Mouse (Mus musculus) thymus, adult 18-20 months (tissue): ENCODE measurements around the gene Mroh2a.

ENCODE experiments used
- DNase-seq, 2 experiments: peaks; one replicate each; pipeline ENCODE4 v3.0.0; 2022; ENCODE audit warnings: mixed read lengths in 2 of 2

Mroh2a gene

DNA sequence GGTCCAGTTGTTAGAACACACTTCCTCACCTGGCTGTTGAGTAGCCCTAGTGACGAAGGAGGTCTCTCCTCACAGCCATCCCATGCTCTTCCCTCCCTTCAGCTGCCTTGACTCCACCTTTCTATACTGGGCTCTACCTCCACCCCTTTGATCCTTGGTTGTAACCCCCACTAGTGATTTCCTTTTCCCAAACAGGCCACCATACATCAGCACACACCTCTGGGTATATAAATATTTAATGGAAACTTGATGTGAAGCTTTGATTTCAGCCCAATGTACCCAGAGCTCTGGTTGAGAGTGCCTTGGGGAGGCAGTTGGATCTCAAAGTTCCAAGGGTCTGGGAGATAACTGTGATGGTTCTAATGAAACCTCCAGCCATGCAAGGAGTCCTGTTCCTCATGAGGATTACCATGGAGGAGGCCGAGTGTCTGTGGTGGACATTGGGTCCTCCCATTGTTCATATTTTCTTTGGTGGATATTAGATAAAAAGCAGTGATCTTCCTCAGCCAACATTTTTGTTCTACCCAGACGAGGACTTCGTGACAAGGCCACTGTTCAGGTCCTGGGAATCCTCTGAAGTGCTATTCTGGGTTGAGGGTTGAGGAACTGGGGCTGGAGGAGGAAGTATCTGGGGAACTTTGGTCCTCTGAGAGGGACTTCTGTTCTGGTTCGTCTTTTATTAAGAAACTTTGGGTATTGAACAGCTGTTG is at the start of gene Mroh2a:
Gene Mroh2a, plus strand, starts transcription at position 317 of the 710 bp plus-strand sequence.
- no peak for DNase-seq

DNA sequence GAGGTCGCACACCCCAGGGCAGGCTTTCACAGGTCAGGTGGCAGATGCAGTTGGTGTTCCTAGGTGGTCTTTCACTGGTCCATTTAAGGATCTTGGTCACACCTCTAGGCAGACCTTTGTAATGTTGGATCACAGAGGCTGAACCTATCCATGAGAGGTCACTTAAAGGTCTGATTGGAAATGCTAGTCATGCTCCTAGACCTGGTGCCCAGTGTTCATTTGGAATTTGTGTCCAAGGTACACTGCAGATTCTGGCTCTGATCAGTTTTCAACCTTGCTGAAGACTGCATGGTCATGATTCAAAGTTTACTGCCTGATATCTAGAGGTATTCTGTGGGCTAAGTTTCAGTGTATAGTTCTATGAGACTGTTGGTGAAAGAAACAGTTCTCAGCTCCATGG is 47.1 kb upstream of the Mroh2a start:
- DNase-seq, result no peak

DNA sequence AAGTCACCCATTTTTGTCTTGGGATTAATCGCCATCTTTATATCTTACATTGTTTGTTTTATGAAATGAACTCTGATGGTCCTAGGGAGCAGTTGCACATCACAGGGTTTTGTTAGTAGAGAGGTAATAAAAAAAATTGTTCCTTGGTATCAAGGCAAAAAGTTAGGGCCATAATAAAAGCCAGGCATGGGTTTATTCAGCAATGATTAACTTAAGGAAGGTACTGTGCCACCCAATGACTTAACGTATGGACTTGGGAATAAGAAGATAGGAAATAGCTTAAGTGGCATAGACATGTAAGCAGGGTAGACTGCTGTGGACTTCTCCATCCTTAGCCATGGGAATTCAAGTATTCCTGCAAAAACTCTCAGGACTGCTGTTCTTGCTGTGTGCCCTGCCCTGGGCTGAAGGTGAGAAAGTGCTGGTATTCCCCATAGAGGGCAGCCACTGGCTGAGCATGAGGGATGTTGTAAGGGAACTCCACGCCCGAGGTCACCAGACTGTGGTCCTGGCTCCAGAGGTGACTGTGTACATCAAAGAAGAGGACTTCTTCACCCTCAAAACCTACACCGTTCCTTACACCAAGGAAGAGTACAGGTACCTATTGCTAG is 40.4 kb upstream of the Mroh2a start:
- DNase-seq, result no peak

GRCm38 (mm10) chr1:88192136-88192535 is 34.6 kb upstream of the Mroh2a start:
- DNase-seq, result no peak

DNA sequence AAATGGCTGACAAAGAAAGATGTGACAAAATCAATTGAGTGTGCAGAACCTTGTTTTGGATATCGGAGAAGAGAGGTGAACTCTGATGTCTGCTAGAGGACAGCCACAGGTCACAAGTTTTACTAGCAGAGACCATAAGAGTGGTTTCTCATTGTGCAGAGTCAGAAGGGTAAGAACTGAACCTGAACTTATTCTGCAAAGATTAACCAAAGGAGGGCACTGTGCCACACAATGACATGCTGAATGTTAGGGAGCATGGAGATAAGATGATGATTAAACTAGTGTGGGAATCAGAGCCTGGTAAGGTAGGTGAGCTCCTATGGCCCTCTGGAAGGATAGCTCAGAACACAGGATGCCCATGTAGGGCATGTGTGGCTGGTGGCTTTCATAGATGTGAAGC is 31.1 kb upstream of the Mroh2a start:
- DNase-seq, result no peak

DNA sequence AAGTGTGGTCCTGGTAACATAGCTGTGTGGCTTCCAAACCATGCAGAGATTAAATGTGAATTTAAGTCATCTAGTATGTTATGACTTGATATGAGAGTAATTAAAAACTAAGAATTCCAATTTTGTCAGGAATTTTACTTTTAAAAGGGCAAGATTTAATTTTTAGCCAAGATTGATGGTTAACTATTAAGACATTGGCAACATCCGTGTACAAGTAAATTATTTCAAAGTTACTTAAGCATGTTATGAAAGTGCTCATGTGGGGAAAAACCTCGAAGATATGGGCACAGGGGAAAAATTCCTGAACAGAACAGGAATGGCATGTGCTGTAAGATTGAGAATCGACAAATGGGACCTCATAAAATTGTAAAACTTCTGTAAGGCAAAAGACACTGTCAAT is 29.3 kb upstream of the Mroh2a start:
- DNase-seq, result no peak

DNA sequence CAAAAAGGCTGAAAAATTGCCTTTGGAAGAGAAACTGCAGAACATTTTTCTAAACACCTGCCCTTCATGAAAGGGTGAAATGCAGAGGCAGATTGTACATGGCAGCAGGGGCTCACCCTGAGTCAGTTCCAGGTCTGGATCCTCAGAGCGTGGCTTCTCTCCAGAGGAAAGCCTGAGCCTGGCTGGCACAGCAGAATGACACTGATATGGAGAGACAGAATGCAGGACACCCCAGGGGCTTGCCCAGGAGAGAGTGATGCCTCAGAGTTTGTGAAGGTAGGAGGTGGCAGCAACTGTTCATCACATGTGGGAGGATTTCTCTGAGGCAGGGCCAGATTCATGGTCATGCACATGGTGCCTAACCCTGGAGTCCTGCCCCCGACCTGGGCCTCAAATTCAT is 26.8 kb upstream of the Mroh2a start:
- DNase-seq, result no peak

DNA sequence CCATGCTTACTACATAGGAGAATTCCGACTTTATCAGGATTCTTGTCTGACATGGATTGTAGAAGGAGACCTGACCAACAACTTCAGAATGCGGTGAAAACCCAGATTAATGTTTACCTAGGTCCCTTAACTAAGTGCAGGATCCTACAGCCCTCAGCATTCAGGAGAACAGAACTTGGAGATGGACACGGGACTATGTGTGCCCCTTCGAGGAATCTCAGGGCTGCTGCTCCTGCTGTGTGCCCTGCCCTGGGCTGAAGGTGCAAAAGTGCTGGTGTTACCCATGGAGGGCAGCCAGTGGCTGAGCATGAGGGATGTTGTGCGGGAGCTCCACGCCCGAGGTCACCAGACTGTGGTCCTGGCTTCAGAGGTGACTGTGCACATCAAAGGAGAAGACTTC is 26.3 kb upstream of the Mroh2a start, which contains the start of gene Ugt1a2:
Gene Ugt1a2, plus strand, starts transcription at position 146 of the 400 bp plus-strand sequence.
- DNase-seq, result no peak

GRCm38 (mm10) chr1:88205294-88205922 is 21.4 kb upstream of the Mroh2a start, which contains the start of gene Dnajb3:
Gene Dnajb3 (minus strand): TSS chr1:88205782.
- peak; percentile 62 to 67 for DNase-seq

DNA sequence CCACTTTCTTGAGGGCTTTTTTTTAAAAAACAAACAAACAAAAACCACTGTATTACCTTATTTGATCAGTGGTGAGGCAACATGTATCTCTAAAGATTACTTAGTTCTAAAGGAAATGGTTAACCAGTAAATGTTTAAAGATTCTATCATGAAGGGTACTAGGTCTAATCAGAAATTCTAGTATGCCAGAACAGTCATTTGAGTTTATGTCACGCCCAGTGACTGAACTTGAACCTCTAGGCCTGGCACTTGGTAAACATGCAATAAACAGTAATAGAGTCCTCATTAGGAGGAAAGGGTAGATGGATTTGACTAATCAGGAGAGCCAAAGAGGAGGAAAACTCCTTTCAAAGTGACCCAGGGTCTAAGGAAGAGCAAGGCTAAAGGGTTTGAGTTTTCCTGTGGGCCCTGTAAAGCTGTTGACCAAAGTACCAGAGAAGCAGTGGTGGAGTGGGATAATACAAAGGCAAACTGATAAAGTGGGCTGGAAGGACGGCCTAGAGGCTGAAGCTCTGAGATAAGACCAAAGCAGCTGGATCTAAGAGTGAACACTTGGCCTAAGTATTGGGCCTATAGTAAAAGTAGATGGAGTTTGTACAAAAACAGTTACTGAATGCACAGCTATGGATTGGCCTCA is 19.8 kb upstream of the Mroh2a start:
- no peak for DNase-seq

DNA sequence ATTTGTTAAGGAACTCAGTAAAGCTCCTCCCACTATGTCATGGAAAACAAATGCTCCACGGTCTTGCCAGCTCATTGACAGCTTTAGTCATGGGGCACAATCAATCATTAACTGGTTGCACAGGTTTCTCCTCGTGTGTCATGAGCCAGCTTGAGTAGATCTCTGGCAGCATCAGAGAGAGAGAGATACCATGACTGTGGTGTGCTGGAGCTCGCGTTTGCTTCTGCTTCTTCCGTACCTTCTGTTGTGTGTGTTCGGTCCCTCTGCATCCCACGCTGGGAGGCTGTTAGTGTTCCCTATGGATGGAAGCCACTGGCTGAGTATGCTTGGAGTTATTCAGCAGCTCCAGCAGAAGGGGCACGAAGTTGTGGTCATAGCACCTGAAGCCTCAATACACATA is 15.0 kb upstream of the Mroh2a start, which contains the start of gene Ugt1a1:
Gene Ugt1a1, plus strand, starts transcription at position 148 of the 400 bp plus-strand sequence.
- DNase-seq, result no peak

- no peak for DNase-seq
These were observed 14.3 kb upstream of the Mroh2a start for GRCm38 (mm10) chr1:88212341-88213045.

DNA sequence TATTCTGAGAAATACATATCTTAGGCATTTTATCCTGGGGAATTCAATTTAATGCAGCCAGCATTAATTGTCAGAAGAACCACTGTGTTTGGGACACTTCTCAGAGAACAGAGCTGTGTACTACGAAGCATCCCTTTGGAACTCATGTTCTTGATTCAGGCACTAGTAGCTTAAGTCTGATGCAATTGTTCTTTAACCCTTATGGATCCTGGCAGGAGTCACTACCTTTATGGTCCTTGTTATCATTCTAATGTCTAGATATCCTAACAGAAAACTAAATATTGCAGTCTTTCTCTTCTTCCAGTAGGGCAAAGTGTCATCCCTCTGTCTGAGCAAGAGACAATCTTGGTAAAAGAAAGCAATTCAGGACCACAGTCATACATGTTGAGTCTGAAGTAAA is 13.7 kb upstream of the Mroh2a start:
- DNase-seq, result no peak

DNA sequence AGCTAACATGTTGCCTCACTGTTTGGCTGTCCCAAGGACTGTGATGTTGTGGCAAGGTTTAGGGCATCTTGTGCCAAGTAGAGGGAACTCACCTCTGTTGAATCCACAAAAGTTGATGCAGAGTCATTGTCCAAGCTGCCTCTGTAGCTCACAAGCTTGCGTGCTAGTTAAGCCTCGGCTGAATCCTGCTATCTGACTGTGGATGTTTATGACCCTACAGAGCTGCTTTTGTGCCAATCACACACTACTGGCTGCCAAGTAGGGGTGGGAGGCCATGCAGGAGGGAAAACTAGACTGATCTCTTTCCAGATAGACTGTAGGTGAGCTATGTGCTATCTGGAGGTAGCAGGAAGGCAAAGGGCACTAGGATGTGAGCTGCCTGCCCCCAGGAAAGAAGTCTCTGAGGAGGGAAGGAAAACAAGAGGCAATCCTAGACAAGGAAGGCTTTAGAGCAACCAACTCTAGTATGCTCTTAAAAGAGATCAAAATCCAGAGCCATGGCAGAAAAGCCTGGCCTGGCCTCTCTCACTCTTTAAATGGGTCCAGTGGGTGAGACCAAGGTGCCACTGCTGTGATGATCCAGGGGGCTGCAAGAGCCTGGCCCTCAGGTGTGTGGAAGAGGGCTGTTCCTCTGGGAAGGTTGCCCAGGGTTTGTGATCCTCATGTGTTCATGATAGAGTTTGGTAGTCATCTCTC is 12.9 kb upstream of the Mroh2a start:
- DNase-seq, result no peak

- no peak for DNase-seq
These were observed 12.3 kb upstream of the Mroh2a start for GRCm38 (mm10) chr1:88214462-88214952.

GRCm38 (mm10) chr1:88215466-88216380 is 11.1 kb upstream of the Mroh2a start:
- DNase-seq, result no peak

GRCm38 (mm10) chr1:88216551-88216950 is 10.2 kb upstream of the Mroh2a start:
- DNase-seq, result no peak

DNA sequence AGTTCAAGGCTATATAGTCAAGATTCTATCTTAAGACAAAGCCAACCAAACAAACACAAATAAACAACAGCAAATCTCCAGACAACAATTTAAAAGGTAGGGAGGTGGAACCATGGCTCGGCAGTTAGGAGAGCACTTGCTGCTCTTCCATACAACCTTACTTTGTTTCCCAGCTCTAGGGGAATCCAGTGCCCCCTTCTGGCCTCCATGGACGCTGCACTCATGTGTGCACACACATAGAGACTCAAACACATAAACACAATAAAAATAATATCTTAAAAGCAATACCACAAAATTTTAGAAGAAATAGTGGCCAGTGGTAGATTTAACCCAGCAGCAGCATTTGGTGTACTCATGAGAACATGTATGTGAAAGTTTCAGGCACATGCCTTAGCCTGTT is 9.6 kb upstream of the Mroh2a start:
- no peak for DNase-seq

- no peak for DNase-seq
These were observed 9.2 kb upstream of the Mroh2a start for GRCm38 (mm10) chr1:88217576-88217975.

- no peak for DNase-seq
These were observed 8.7 kb upstream of the Mroh2a start for GRCm38 (mm10) chr1:88218051-88218450.

DNA sequence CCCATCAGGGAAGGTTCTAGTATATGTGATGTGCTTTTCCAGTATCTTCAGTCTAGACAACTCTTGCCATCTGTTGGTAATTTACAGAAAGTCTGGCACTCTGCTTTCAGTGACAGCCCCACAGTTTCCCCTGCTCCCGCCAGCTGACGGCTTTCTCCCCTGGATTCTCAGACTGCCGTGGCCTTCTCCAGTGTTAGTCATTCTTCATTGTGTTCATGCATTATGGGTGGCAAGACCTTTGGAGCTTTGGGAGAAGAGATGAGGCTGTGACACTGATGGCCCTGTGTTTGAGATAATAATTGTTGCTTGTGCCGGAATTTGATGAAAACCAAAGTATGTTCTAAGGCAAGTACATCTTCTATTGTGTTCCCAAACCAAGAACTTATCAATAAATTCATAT is 8.2 kb upstream of the Mroh2a start:
- DNase-seq, result no peak
